Mouse (Mus musculus) bone marrow macrophage, adult 2 months (primary cell): ENCODE results near the gene Prpf8.

Experiments
- CTCF ChIP-seq: IDR thresholded peaks from 2 replicates; pipeline ENCODE4 v1.5.1; 2012; ENCODE audit warnings: low read depth, mild to moderate bottlenecking, low read length, moderate library complexity
- POLR2A ChIP-seq: IDR thresholded peaks from 2 replicates; pipeline ENCODE4 v1.6.1; 2012; ENCODE audit warnings: mild to moderate bottlenecking, low read depth, low read length, borderline replicate concordance

DNA sequence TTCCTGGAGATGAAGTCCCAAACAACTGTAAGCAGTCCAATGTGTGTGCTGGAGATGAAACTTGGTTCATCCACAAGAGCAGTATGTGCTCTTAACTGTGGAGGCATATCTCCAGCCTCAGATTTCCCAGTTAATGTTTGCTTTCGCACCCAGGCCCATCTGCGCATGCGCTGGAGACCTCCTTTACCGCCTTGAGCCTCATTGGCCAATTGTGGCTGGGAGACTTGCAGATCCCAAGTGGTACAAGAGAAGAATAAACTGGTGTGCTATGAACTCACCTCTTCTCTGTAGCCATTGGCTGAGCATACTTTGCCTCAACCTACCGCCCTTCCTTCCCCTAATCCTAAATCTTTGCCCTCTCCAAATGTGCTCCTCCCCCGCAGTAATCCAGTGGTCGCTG lies 13.2 kb upstream of the Prpf8 start:
- TF ChIP-seq CTCF (no peak), POLR2A (no peak)
